Mouse (Mus musculus) midbrain, embryonic 15.5 days (tissue): ENCODE results near the gene Mipol1. TPM values are rescaled to one million over a fixed set of nuclear protein-coding genes. Genes with fewer than 3 reads are reported as not detected.

Experiments used
- ATAC-seq: fragments of 200-750 bp; cut with Nextera tagmentation; replicated peaks from 2 replicates; pipeline ENCODE4 v1.8.0; 2017; ENCODE audit warnings: moderate TSS enrichment
- H3K27ac ChIP-seq: fragments of 300-500 bp; sonication (generic); 2 replicates; pipeline ENCODE4 v1.5.1; 2015; ENCODE audit warnings: mild to moderate bottlenecking, inconsistent platforms
- H3K27me3 ChIP-seq: fragments of 300-500 bp; sonication (generic); replicated peaks from 2 replicates; pipeline ENCODE4 v1.6.1; 2015; ENCODE audit warnings: inconsistent platforms
- H3K36me3 ChIP-seq: fragments of 300-500 bp; sonication (generic); replicated peaks from 2 replicates; pipeline ENCODE4 v1.6.1; 2015; ENCODE audit warnings: inconsistent platforms
- H3K4me1 ChIP-seq: fragments of 300-500 bp; sonication (generic); 2 replicates; pipeline ENCODE4 v1.6.1; 2015; ENCODE audit warnings: inconsistent platforms
- H3K4me2 ChIP-seq: fragments of 300-500 bp; sonication (generic); 2 replicates; pipeline ENCODE4 v1.6.1; 2015; ENCODE audit warnings: inconsistent platforms, mild to moderate bottlenecking, moderate library complexity
- H3K4me3 ChIP-seq: fragments of 300-500 bp; sonication (generic); 2 replicates; pipeline ENCODE4 v1.5.1; 2015; ENCODE audit warnings: mild to moderate bottlenecking, inconsistent platforms
- H3K9ac ChIP-seq: fragments of 300-500 bp; sonication (generic); 2 replicates; pipeline ENCODE4 v1.6.1; 2015; ENCODE audit warnings: mild to moderate bottlenecking, inconsistent platforms
- H3K9me3 ChIP-seq: fragments of 300-500 bp; sonication (generic); 2 replicates; pipeline ENCODE4 v1.6.1; 2016; ENCODE audit warnings: inconsistent platforms
- WGBS: fragments of 180-500 bp; shearing (Covaris S2); methylation state at CpG from one replicate; pipeline ENCODE4 v1.1.7; 2015; ENCODE audit warnings: mixed read lengths; 5-methylcytosine and 5-hydroxymethylcytosine counted together
- polyA plus RNA-seq: library from polyadenylated mRNA; unstranded; fragments of >200 nt; fragmentation: Nextera tagmentation; extraction: Ambion mirVana; gene quantifications from 2 replicates; pipeline ENCODE4 v1.2.1, GENCODE M21; 2015

Gene Mipol1
- polyA plus RNA-seq, 1 experiment from 2014 or later, result 4.3 TPM

GRCm38 (mm10) chr12:57450017-57450583 lies 219.9 kb downstream of the Mipol1 start:
- ATAC-seq, result no peak
- Histone ChIP-seq H3K9me3 (no peaks in the 10 kb centered on the region), H3K4me1 (no peaks in the 10 kb centered on the region), H3K36me3 (no peaks in the 10 kb centered on the region), H3K4me2 (no peak overlapping the region), H3K4me3 (no peak overlapping the region), H3K27me3 (no peaks in the 10 kb centered on the region), H3K27ac (no peak overlapping the region), H3K9ac (no peak overlapping the region)
- WGBS, result 94% methylated on average over 5 of the region's 5 CpGs

- H3K4me3 ChIP-seq, result no peak overlapping the region
- no peak overlapping the region for H3K27ac ChIP-seq
- WGBS, result 23% methylated on average over 4 of the region's 4 CpGs
- H3K4me1 ChIP-seq, result no peaks in the 10 kb centered on the region
- H3K27me3 ChIP-seq, result no peaks in the 10 kb centered on the region
- H3K9me3 ChIP-seq, result no peaks in the 10 kb centered on the region
- no peaks in the 10 kb centered on the region for H3K36me3 ChIP-seq
- H3K9ac ChIP-seq, result no peak overlapping the region
- no peak overlapping the region for H3K4me2 ChIP-seq
- ATAC-seq, result no peak
These were observed 226.7 kb downstream of the Mipol1 start for GRCm38 (mm10) chr12:57456911-57457310.

GRCm38 (mm10) chr12:57457339-57457738 lies 227.1 kb downstream of the Mipol1 start:
- no peaks in the 10 kb centered on the region for H3K36me3 ChIP-seq
- H3K4me3 ChIP-seq, result no peak overlapping the region
- ATAC-seq, result no peak
- 26% methylated on average over 4 of the region's 4 CpGs for whole genome bisulfite sequencing
- no peak overlapping the region for H3K9ac ChIP-seq
- H3K27ac ChIP-seq, result no peak overlapping the region
- no peaks in the 10 kb centered on the region for H3K27me3 ChIP-seq
- H3K4me2 ChIP-seq, result no peak overlapping the region
- H3K4me1 ChIP-seq, result no peaks in the 10 kb centered on the region
- H3K9me3 ChIP-seq, result no peaks in the 10 kb centered on the region

GRCm38 (mm10) chr12:57464520-57465334 lies 234.5 kb downstream of the Mipol1 start:
- H3K9me3 ChIP-seq, result no peaks in the 10 kb centered on the region
- no peak overlapping the region for H3K9ac ChIP-seq
- no peak overlapping the region for H3K4me2 ChIP-seq
- 78% methylated on average over 12 of the region's 12 CpGs for WGBS
- no peaks in the 10 kb centered on the region for H3K27me3 ChIP-seq
- no peak for ATAC-seq
- H3K4me3 ChIP-seq, result no peak overlapping the region
- no peak overlapping the region for H3K27ac ChIP-seq
- H3K36me3 ChIP-seq, result no peaks in the 10 kb centered on the region
- no peaks in the 10 kb centered on the region for H3K4me1 ChIP-seq

GRCm38 (mm10) chr12:57471786-57472185 lies 241.6 kb downstream of the Mipol1 start:
- Histone ChIP-seq H3K27me3 (no peaks in the 10 kb centered on the region), H3K4me1 (no peaks in the 10 kb centered on the region), H3K9ac (no peak overlapping the region), H3K9me3 (no peaks in the 10 kb centered on the region), H3K4me3 (no peak overlapping the region), H3K4me2 (no peak overlapping the region), H3K27ac (no peak overlapping the region), H3K36me3 (no peaks in the 10 kb centered on the region)
- 86% methylated on average over 8 of the region's 8 CpGs for WGBS
- ATAC-seq, result no peak

- Histone ChIP-seq H3K4me2 (no peak overlapping the region), H3K4me1 (no peaks in the 10 kb centered on the region), H3K4me3 (no peak overlapping the region), H3K27ac (no peak overlapping the region), H3K36me3 (no peaks in the 10 kb centered on the region), H3K9me3 (no peaks in the 10 kb centered on the region), H3K27me3 (no peaks in the 10 kb centered on the region), H3K9ac (no peak overlapping the region)
- ATAC-seq, result no peak
- 86% methylated on average over 3 of the region's 3 CpGs for WGBS
These were observed 246.6 kb downstream of the Mipol1 start for GRCm38 (mm10) chr12:57476876-57477275.

- H3K36me3 ChIP-seq, result no peaks in the 10 kb centered on the region
- ATAC-seq, result no peak
- H3K27ac ChIP-seq, result no peak overlapping the region
- H3K4me3 ChIP-seq, result no peak overlapping the region
- H3K9me3 ChIP-seq, result no peaks in the 10 kb centered on the region
- no peaks in the 10 kb centered on the region for H3K27me3 ChIP-seq
- H3K4me1 ChIP-seq, result no peaks in the 10 kb centered on the region
- H3K4me2 ChIP-seq, result no peak overlapping the region
- H3K9ac ChIP-seq, result no peak overlapping the region
- 68% methylated on average over 2 of the region's 2 CpGs for WGBS
These were observed 251.6 kb downstream of the Mipol1 start for GRCm38 (mm10) chr12:57481823-57482222.

GRCm38 (mm10) chr12:57496347-57497119 lies 266.3 kb downstream of the Mipol1 start:
- Histone ChIP-seq H3K4me2 (no peak overlapping the region), H3K4me1 (no peaks in the 10 kb centered on the region), H3K4me3 (no peak overlapping the region), H3K27me3 (no peaks in the 10 kb centered on the region), H3K9me3 (no peaks in the 10 kb centered on the region), H3K9ac (no peak overlapping the region), H3K27ac (no peak overlapping the region), H3K36me3 (no peaks in the 10 kb centered on the region)
- 76% methylated on average over 6 of the region's 6 CpGs for WGBS
- no peak for ATAC-seq

- no peak overlapping the region for H3K4me2 ChIP-seq
- no peak overlapping the region for H3K27ac ChIP-seq
- 80% methylated on average over 7 of the region's 7 CpGs for WGBS
- no peak overlapping the region for H3K4me3 ChIP-seq
- H3K9ac ChIP-seq, result no peak overlapping the region
- no peaks in the 10 kb centered on the region for H3K27me3 ChIP-seq
- no peaks in the 10 kb centered on the region for H3K4me1 ChIP-seq
- H3K9me3 ChIP-seq, result no peaks in the 10 kb centered on the region
- no peaks in the 10 kb centered on the region for H3K36me3 ChIP-seq
- no peak for ATAC-seq
These were observed 270.0 kb downstream of the Mipol1 start for GRCm38 (mm10) chr12:57500246-57500645.

GRCm38 (mm10) chr12:57505329-57505728 lies 275.1 kb downstream of the Mipol1 start:
- ATAC-seq, result no peak

GRCm38 (mm10) chr12:57508938-57509337 lies 278.7 kb downstream of the Mipol1 start:
- ATAC-seq, result no peak
- no peak overlapping the region for H3K27ac ChIP-seq

More at GRCm38 (mm10) chr12:57505329-57505728, 275.1 kb downstream of the Mipol1 start:
- Histone ChIP-seq H3K4me3 (no peak overlapping the region), H3K4me1 (no peaks in the 10 kb centered on the region), H3K27ac (no peak overlapping the region), H3K9me3 (no peaks in the 10 kb centered on the region), H3K36me3 (no peaks in the 10 kb centered on the region), H3K27me3 (no peaks in the 10 kb centered on the region), H3K9ac (no peak overlapping the region), H3K4me2 (no peak overlapping the region)
- WGBS, result 76% methylated on average over 7 of the region's 7 CpGs

GRCm38 (mm10) chr12:57509726-57510125 lies 279.5 kb downstream of the Mipol1 start:
- WGBS, result 78% methylated on average over 4 of the region's 4 CpGs
- no peaks in the 10 kb centered on the region for H3K36me3 ChIP-seq
- H3K4me1 ChIP-seq, result no peaks in the 10 kb centered on the region
- H3K27ac ChIP-seq, result no peak overlapping the region
- no peak overlapping the region for H3K9ac ChIP-seq
- no peak for ATAC-seq
- H3K4me2 ChIP-seq, result no peak overlapping the region
- no peaks in the 10 kb centered on the region for H3K9me3 ChIP-seq
- H3K4me3 ChIP-seq, result no peak overlapping the region
- H3K27me3 ChIP-seq, result no peaks in the 10 kb centered on the region

More at GRCm38 (mm10) chr12:57508938-57509337, 278.7 kb downstream of the Mipol1 start:
- no peak overlapping the region for H3K4me2 ChIP-seq
- no peaks in the 10 kb centered on the region for H3K36me3 ChIP-seq
- 22% methylated on average over 11 of the region's 11 CpGs for WGBS
- H3K4me3 ChIP-seq, result no peak overlapping the region
- no peaks in the 10 kb centered on the region for H3K9me3 ChIP-seq
- no peaks in the 10 kb centered on the region for H3K27me3 ChIP-seq
- no peak overlapping the region for H3K9ac ChIP-seq
- H3K4me1 ChIP-seq, result no peaks in the 10 kb centered on the region
